Mouse (Mus musculus) brown adipose tissue, adult 24 weeks (tissue): ENCODE results near the gene Phf3. TPM values are rescaled to one million over a fixed set of nuclear protein-coding genes. Genes with fewer than 3 reads are reported as not detected.

Experiments
- H3K27ac ChIP-seq: fragments of 200-500 bp; replicated peaks from 2 replicates; pipeline ENCODE4 v1.5.1; 2012; ENCODE audit warnings: low read depth, mild to moderate bottlenecking, low read length
- H3K4me1 ChIP-seq: fragments of 200-500 bp; 2 replicates; pipeline ENCODE4 v1.6.1; 2012; ENCODE audit warnings: low read length, mixed read lengths; ENCODE audit not compliant: control insufficient read depth, insufficient read depth, insufficient read length
- H3K4me3 ChIP-seq: fragments of 200-500 bp; 2 replicates; pipeline ENCODE4 v1.5.1; 2012; ENCODE audit warnings: low read depth, mild to moderate bottlenecking, low read length, moderate library complexity; ENCODE audit not compliant: insufficient read depth
- polyA plus RNA-seq: library from polyadenylated mRNA; stranded (reverse); fragments of >200 nt; gene quantifications from 2 replicates; pipeline ENCODE4 v1.2.4, GENCODE M21; 2012; ENCODE audit not compliant: missing spikeins, insufficient read depth, insufficient read length

Gene Phf3
- polyA plus RNA-seq, 1 experiment = 36.1 TPM

DNA sequence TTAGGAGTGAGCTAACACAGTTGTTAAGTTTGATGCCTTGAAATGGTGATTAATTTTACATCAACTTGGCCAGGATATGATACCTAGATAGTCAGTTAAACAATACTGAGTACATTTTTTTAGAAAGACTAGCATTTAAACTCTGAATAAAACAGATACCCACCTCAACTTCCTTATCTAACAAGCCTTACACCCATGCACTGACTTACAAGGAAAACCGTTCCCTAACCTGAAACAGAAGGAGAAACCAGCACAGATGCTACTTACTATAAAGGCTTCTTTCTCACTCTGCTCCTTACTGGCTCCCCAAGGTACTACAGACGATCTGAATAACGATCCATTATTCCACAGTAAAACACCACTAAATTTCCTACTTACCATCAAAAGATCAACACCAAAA is 21.2 kb downstream of the Phf3 start:
- Histone ChIP-seq H3K4me1 (peaks cover 2% of the 10 kb centered on the region; the same call in 1 of the 2 replicates), H3K4me3 (no peak overlapping the region), H3K27ac (no peak overlapping the region)

DNA sequence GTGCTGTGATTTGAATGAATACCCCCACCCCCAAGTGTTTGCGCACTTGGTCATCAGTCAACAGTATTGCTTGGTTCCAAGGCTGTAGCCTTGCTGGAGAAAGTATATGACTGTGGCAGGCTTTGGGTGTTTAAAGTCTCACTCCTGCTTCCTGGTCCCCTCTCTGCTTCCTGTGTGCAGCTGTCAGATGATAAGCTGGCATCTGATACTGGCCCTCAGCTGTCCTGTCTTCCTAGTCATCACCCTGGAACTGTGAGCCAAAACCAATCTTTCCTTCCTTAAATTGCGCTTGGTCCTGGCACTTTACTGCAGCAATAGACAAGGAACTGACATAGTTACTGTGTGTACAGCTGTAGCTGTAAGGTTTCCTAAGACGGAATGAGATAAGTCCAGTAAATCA is 21.8 kb downstream of the Phf3 start:
- Histone ChIP-seq H3K27ac (no peak overlapping the region), H3K4me3 (no peak overlapping the region), H3K4me1 (peaks cover 2% of the 10 kb centered on the region; the same call in 1 of the 2 replicates)

- Histone ChIP-seq H3K4me3 (no peak overlapping the region), H3K27ac (no peak overlapping the region), H3K4me1 (peaks cover 2% of the 10 kb centered on the region; the same call in 1 of the 2 replicates)
Observed at GRCm38 (mm10) chr1:30850906-30851305, 22.8 kb downstream of the Phf3 start.

DNA sequence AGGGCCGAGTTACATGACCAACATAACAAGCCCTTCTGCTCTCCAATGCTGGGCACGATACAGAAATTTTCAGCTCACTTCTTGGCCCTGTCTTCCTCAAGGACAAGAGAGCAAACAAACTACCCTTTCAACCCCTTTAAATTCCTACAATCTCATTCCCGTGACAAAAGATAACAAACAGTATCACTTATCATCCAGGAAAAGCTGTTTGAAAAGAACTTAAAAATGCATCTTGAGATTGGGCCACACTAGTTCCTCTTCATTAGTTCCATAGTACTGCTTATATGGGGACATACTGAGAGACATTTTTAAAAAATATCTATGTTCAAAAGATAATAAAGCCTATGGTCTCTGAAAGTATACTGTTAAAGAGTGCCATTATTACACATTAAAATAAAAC is 23.8 kb downstream of the Phf3 start:
- Histone ChIP-seq H3K27ac (no peak overlapping the region), H3K4me1 (peaks cover 4% of the 10 kb centered on the region; the same call in 1 of the 2 replicates), H3K4me3 (no peak overlapping the region)

DNA sequence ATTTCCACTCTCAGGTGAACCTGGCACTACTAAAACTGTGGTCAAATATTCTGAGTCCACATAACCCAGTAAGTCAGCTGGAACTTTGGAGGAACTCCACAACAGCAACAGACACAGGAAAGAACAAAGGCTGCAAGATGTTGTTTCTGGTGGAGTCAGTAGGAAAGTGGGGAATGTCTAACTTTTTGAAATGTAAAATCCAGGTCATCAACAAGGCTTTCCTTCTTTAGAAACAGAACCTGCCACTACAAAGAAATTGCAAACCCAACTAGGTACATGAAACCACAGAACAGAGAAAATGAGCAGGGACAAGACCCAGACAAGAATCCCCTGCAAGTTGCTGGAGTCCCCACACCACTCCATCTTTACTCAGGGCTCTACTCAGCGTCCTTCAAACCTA is 26.0 kb downstream of the Phf3 start:
- H3K4me1 ChIP-seq = peaks cover 4% of the 10 kb centered on the region; the same call in 1 of the 2 replicates
- no peak overlapping the region for H3K4me3 ChIP-seq
- H3K27ac ChIP-seq = no peak overlapping the region

- Histone ChIP-seq H3K4me3 (no peak overlapping the region), H3K4me1 (no peaks in the 10 kb centered on the region), H3K27ac (no peak overlapping the region)
Observed at GRCm38 (mm10) chr1:30839662-30840061, 34.1 kb downstream of the Phf3 start.

GRCm38 (mm10) chr1:30835512-30835911 is 38.2 kb downstream of the Phf3 start:
- H3K4me3 ChIP-seq = no peak overlapping the region
- H3K4me1 ChIP-seq = no peaks in the 10 kb centered on the region
- no peak overlapping the region for H3K27ac ChIP-seq

DNA sequence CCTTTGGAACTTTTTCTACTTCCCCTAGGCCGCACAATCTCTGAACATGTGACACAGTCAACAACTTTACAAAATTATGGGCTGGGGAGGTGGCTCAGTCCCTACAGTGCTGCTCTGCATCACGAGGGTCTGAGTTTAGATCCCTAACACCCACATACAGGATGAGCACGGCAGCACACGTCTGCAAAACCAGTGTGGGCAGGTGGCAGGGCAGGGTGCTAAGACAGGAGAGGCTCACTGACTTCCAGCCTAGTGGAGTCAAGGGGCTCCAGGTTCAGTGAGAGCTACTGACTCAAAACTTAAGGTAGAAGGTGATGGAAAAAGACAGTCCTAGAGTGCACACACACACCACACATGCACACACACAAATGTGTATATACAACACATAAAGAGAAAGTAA is 40.9 kb downstream of the Phf3 start:
- Histone ChIP-seq H3K27ac (no peak overlapping the region), H3K4me3 (no peak overlapping the region), H3K4me1 (no peaks in the 10 kb centered on the region)

DNA sequence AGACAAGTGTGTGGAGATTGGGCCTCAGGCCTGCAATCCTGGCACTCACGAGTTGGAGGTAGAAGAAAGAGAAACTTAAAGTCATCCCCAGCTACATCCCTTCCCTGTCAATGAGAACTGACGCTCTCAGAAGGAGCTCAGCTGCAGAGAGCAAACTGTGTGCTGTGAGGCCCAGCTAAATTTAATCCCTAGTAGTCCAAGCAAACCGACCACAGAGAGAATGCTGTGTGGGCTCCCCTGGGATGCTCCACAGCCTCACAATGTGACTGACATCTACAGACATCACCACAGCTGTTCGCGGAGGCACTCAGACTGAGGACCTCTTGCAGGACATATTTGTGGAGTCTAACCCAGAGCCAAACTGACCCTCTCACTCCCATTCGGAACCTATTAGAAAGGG is 54.3 kb downstream of the Phf3 start:
- H3K27ac ChIP-seq = no peak overlapping the region
- H3K4me3 ChIP-seq = no peak overlapping the region
- H3K4me1 ChIP-seq = no peaks in the 10 kb centered on the region

DNA sequence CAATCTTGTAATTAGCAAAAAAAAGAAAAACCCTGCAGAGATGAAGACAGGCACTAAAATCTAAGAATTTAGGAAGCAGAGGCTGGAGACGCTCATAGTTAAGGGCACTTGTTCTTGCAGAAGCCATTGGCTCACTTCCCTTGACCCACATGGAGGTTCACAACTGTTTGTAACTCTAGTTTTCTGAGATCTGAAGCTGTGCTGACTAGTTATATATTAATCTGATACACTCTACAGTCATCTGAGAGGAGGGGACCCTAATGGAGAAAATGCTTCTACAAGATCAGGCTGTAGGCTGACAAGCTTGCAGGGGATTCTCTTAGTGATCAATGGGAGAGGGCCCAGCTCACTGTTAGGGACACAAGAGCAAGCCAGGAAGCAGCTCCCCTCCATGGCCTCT is 58.1 kb downstream of the Phf3 start:
- Histone ChIP-seq H3K4me1 (no peaks in the 10 kb centered on the region), H3K27ac (no peak overlapping the region), H3K4me3 (no peak overlapping the region)

- H3K4me1 ChIP-seq = no peaks in the 10 kb centered on the region
Observed at GRCm38 (mm10) chr1:30814987-30815386, 58.7 kb downstream of the Phf3 start.

GRCm38 (mm10) chr1:30808101-30808699 is 65.5 kb downstream of the Phf3 start:
- Histone ChIP-seq H3K4me3 (no peak overlapping the region), H3K27ac (no peak overlapping the region)

More at GRCm38 (mm10) chr1:30814987-30815386, 58.7 kb downstream of the Phf3 start:
- H3K4me3 ChIP-seq = no peak overlapping the region
- H3K27ac ChIP-seq = no peak overlapping the region

DNA sequence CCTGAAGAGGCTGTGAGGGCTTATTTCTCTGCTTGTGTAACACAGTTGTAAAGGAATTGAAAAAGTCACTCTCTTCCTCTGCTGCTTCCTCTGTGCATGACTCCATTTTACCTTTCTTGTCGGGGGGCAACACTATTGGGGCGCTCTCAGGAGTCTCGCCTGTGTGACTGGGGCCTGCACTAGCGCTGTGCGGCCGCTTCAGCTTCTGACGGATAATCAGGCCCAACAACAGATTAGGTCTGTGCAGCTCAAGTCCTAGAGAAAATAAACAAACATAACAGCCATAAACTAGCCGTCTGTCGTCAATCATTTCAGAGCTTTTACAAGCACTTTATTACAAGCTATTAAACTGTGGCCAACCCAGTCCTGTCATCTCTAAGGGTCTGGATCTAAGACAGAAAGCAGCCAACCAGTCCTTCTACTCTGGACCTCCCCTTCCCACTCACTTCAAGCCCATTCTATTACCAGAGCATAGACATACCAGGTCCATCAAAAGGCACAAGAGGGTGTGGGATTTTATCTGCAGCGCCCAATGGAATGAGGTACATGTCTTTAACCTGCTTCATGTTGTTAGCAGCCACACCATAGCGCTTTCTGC is 67.9 kb downstream of the Phf3 start:
- H3K27ac ChIP-seq = no peak overlapping the region
- no peak overlapping the region for H3K4me3 ChIP-seq
- no peaks in the 10 kb centered on the region for H3K4me1 ChIP-seq

More at GRCm38 (mm10) chr1:30808101-30808699, 65.5 kb downstream of the Phf3 start:
- no peaks in the 10 kb centered on the region for H3K4me1 ChIP-seq

- Histone ChIP-seq H3K27ac (no peak overlapping the region), H3K4me3 (no peak overlapping the region), H3K4me1 (no peaks in the 10 kb centered on the region)
Observed at GRCm38 (mm10) chr1:30804919-30805318, 68.8 kb downstream of the Phf3 start.

DNA sequence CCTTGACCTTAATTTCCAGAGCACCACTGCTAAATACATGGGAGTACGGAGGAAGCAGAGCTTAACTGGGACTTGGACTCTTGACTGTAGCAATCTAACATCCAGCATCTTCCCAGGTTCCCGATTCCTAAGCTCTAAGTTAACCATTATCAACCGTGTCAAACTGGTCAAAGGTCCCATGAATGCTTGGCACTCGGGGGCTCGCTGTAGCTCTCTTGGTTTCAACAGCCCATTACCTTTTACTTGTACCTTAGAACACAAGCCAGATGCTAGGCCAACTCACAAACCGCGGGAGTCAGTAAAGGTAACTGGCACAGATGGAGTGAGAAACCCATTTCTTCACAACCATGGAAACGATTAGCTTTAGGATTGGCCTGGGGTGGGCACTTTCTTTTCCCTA is 71.8 kb downstream of the Phf3 start:
- no peak overlapping the region for H3K27ac ChIP-seq
- no peaks in the 10 kb centered on the region for H3K4me1 ChIP-seq

GRCm38 (mm10) chr1:30799277-30799834 is 74.4 kb downstream of the Phf3 start:
- no peaks in the 10 kb centered on the region for H3K4me1 ChIP-seq
- no peak overlapping the region for H3K27ac ChIP-seq
- H3K4me3 ChIP-seq = no peak overlapping the region

More for the DNA sequence above, 71.8 kb downstream of the Phf3 start:
- no peak overlapping the region for H3K4me3 ChIP-seq
